Mouse (Mus musculus) monocyte, adult 5-6 weeks (primary cell): Measurements from ENCODE around the gene S100a10. TPM values are rescaled to one million over a fixed set of nuclear protein-coding genes. Genes with fewer than 3 reads are reported as not detected.

Source experiments
- ATAC-seq: fragments of 153-309, 156-312 bp; replicated peaks from 2 replicates; pipeline ENCODE4 v1.8.0; 2017; ENCODE audit warnings: mild to moderate bottlenecking; ENCODE audit not compliant: low TSS enrichment, insufficient number of reproducible peaks, severe bottlenecking, poor library complexity, low FRiP score
- total RNA-seq: library from RNA; stranded (forward); fragments of 200-1000, 200-491, 200-594 nt; gene quantifications from 3 replicates; pipeline ENCODE4 v1.2.3, GENCODE M21; 2017

S100a10 gene
- total RNA-seq, 1 experiment from 2014 or later = 873 TPM

DNA sequence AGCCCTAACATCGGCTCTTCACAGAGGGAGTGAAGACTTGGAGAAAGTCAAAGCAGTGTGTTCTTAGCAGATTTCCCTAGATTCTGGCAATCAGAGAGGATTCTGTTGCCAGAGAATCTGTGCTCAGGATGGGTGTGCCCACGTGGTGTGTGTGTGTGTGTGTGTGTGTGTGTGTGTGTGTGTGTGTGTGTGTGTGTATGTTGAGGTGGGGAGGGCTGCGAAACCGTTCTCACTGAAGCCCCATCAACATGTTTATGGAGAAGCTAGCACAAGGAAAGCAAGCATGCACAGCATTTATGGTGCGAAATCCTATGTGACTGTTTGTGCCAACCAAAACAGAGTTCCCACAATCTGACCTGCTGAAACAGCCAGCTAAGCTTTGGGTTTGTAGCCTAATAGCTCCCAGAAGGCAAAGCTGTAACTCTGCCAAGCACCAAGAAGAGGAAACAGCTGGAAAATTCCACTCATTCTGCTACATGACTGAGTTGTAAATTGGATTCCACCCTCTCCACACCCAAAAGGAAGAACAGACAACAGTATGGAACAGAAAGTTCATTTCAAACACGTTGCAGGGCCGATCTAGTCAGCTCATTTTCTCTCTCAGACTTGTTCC lies 13.7 kb downstream of the S100a10 start:
- no peak for ATAC-seq

DNA sequence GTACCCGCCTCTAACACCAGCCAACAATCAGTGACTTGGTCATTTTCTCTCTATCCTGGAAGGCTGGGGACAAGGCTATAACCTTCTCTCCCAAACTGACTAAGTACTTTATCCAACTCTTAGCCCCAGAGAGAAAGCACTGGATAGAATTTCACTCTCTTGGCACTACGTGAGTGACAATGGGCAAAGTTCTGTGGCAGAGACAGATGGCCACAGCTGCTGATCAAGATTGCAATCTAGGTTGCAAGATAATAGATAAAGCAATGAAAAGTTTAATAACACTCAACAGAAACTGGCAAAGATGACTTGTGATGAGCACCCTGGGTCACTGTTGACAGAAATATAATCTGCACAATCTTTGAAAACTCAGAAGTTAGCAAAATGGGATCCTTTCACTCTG lies 14.2 kb downstream of the S100a10 start:
- no peak for ATAC-seq

DNA sequence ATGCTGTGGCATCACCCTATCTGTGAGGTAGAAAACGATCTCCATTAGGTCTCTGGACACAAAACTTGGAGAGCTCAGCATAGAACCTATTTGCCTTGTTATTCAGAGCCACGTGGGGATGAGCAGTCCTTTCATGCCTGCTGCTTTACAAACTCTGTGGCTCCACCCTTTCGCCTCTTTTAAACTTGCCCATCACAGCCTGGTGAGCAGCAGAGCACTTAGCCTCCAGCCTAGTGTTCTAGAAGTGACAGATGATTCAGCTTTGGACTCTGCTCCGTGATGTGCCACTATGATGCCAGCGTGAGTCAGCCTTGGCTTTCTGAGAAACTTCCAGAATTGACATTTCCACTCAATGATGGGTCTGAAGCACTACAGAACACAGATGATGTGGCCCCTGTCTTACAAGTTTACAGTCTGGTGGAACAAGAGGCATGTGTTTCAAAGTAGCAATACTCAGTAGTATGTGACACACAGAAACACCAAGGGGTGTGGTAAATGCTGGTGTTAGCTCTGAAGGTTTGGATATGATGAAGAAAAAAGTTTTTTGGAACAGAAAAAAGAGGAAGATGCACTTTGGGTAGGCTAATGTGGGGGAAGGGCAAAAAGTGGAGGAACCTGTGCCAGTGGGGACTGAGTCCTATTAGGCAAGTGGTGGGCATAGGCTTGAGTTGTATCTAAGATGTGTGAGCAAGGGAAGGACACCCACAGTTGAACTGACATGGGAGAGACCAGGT lies 17.3 kb downstream of the S100a10 start:
- no peak for ATAC-seq

DNA sequence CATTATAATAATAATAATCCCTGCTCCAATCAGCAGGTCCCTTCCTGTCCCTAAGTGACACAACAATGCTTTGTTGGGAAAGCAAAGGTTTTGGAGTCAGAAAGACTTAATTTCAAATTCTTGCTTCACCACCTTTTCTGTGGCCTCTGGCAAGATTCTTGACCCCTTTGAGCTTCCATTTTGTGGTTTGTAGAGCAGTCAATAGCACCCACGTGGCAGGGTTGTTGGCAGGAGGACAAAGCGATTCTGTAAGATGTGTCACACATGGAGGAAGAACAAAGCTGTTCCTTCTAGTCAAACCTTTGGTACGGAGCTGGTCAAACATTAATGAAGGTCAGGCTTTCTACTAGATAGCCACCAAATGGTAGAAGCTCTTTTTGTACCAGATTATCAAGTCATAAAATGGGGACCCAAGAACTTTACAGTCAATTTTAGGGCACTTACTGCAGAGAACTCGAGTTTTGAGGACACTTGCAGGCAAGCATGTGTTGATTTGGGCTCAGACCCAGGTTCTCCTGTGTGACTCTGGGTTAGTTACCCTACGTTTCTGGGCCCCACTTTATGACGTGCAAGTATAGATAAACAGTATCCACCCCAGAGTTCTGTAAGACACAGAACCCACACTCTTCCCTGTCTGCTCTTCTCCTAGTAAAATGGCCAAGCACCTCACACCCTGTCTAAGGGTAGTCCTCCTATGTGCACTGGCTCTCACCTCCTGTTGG lies 24.6 kb downstream of the S100a10 start:
- ATAC-seq = no peak

DNA sequence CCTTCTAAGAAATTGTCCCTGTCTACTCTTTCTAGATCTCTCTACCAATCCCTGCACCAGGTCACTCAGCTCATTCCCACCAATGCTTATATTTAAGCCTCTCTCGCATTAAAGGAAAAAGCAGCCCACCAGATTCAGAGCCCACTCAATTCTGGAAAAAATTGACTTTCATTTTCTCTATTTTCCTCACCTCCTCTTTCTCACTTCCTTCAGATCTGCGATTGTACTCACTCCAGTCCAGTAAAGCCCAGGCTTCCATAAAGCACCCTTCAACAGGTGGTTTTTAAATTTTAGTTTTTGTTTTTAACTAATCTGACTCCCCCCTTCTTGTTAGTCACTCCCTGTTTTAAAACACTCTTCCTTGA lies 25.1 kb downstream of the S100a10 start:
- ATAC-seq = no peak

DNA sequence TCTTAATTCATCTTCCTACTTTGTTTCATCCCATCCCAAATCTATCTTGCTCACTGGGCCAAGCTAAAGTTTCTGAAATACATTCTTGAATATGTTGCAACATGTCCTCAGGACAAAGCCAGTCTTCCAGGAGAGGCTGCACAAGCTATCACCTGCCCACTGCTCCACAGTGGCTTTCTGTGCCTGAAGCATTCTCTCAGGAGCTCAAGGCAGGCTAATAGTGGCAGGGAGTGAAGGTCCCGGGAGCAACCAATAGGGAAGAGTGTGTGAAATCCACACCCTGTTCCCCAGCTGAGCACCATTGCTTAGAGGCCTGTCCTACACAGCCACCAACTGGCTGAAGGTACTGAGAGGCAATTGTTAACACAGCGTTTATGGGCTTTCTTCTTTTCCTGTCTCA lies 26.1 kb downstream of the S100a10 start:
- no peak for ATAC-seq

DNA sequence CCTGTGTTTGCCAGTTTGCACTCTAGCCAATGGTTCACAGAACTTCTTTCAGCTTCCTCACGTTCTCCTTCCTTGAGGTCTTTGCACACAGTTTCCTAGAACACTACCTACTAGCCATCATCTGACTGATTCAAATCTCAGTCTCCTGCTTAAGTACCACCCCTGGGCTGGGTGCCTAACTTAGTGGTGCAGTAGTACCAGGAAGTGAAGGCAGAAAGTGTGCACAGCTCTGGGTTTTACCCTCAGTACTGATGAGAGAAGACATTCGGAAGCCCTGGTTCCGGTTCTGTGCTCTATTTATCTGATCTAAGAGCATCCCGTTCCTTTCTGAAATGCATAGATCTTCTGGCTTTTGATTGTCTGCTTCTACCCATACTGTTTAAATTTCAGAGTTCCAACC lies 26.8 kb downstream of the S100a10 start:
- no peak for ATAC-seq

DNA sequence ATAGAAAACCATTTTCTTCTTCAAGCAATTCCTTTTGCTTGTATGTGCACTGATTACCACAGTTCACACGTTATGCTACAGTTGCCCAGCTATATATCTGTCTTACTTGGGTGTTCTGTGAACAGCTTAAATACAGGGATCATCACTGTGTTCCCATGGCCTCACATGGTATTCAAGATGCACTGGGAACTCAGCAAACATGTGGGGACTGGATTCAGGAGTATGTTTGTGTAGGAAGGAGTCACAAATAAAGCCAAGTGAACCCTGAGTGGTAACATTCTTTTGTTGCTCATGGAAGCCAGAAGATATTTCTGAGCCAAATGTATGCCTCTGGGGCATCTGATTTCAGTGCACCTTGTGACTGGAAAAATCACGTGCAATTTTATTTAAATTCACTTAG lies 28.2 kb downstream of the S100a10 start:
- ATAC-seq = no peak

DNA sequence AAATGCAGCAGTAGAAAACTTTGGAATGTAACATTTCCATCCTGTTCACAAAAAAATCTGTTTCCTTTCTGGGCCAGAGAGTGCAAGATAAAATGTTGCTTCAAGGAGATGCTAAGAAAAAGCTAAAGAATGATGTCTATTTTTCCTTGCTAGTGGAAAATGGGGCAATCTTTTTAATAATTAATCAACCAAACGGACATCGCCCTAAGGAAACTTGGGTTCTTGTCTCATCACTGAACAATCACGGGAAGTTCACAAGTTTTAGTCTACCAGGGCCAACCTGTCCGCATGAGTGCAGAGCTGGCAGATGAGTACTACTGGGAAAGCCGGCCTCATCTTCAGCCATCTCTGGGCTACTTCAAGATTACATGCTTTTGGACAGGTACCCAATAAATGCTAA lies 34.7 kb downstream of the S100a10 start:
- ATAC-seq = no peak

DNA sequence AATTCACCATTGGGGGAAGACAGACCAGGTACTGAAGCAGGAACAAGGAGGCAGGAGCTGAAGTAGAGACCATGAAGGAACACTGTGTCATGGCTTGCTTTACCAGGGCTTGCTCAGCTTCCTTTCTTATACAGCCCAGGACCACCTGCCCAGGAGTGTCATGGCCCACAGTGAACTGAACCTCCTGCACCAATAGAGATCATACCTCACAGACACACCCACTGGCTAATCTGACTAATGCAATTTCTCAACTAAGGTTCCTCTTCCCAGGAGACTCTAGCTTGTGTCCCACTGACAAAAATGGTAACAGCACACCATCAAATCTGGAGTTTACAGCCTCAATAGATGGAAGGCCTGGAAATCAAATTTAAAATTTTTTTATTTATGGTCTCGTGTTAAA lies 35.4 kb downstream of the S100a10 start:
- ATAC-seq = no peak; the same call in 1 of the 2 replicates

DNA sequence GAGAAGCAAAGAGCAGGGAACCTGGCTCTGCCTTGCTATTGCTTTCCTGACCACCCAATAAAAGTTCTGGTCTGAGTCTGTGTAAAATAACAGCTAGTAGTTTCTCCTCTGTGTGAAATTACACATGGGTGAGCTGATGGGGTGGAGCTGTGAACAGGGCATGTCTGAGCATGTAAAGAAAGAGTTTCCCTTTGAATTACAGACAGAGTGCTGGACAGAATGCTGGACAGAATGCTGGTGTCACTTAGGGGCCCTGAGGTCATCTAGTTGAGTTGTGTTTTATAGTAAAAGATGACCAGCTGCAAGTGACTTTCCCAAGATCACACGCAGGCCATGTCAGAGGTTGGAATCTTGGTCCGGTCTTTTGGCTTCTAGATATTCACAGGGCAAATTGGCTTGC lies 37.2 kb downstream of the S100a10 start:
- ATAC-seq = no peak

DNA sequence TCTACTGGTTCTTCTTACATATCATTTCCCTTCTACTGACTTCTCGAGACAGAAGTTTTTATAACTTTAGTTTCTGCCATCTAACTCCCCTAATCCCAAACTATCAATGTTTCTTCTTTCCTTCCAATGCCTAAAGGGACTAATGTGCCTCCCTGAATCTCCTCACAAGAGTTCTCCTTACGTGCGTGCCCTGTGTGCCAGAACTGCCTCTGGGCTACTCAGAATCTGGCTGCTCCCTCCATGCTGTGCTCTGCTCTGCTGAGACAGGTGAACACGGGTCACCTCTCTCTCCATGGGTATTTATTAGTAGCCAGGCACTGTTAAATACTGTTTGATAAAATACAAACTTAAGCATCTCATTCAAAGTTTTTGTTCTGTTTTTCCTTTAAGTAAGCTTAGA lies 38.1 kb downstream of the S100a10 start:
- no peak for ATAC-seq

DNA sequence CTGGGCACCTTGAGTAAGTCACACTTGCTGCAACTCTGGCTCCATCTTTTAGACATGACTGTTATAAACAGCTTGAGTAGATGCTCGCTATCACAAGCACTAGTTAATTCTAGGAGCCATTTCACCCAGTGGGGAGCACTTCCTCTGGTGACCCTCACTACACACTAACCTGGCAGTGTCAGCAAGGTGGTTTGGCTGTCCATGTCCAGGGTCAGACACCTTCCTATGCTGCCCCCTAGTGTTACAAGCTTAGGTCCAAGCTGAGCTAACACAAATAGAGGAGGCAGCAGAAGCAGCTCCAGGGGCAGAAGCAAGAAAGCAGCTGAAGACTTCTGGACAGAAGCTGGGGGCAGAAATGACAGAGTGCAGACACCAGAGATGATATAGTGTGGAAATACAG lies 38.6 kb downstream of the S100a10 start:
- ATAC-seq = peak; percentile 40; the same call in 1 of the 2 replicates

DNA sequence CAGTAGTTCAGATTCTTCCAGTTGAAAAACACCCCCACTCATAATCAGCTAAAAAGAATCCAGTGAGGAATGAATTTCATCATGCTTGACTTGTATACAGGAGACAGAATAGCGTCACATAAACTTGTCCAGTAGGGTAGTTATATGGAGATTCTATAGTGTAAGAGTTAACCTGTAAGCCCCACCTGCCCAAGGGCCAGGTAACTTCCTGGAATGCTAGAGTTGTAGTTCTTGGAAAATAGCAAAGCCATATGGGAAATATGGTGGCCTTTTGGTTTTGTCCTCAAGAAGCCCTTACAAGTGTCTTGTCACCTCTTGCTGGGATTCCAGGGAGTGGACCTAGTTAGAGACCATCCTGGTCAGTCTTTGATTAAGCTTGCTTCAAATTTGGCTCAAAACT lies 41.8 kb downstream of the S100a10 start:
- no peak for ATAC-seq

DNA sequence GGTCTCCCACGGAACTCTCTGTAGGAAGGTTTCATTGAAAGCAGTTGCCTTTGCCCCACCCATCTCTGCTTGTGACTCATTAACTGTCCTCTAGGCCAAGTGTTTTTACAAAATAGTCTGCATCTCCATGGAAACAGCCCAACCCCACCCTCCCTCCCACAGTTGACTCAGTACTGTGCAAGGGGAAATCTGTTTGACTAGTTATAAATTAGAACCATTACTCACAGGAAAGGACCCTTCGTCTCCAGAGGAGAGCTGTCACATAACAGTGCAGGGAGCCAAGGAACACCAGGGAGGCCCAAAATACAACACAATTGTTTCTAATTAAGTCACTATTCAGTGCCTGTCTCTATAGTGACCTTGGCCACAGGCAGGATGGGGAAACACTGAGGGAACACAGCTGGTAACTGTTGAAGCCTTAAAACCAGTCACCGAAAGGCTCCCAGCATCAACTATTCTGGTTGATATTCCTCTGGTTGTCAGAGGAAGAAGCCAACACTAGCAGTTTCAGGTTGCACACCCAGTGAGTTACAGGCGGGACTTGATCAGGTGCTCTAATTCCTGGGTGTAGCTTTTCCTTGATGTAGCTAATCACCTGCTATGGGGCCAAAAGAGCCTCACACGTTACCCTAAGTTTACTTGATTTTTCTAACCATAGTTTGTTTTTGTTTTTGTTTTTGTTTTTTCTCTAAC lies 42.5 kb downstream of the S100a10 start:
- ATAC-seq = peak; percentile 76

DNA sequence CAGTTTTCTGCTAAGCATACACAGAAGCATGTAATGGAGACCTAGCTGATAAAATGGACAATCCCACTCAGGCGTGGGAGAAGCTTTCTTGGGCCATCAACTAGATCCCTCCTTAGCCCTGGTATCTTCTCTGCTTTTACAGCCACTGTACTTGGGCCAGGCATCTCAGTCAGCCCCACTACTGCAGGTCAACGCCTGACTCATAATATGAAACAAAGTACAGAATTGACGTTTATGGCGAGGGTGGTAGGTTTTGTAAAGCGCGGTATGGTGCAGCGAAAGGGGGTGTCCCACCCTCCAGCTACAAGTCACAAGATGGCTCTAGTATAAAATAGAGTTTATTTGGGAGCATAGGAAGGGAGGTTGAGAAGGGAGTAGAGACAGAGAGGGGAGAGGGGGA lies 43.1 kb downstream of the S100a10 start:
- no peak for ATAC-seq

DNA sequence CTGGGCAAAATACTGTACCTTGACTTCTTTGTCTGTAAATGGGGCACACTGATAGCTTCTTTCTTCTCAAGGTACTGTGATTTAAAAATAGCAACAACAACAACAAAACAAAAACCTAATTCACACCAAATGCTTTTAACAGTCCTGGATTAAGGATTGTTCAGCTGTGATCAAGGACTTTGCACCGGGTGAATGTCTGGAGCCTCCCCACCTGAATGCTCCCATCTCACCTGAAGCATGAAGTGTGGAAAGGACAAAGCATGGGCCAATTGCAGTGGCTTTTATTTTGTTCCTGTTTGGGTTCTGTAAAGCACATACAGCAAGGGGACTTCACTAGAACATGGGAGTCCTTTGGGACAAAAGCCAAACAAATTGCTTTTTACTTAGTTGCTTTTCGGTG lies 45.3 kb downstream of the S100a10 start:
- no peak for ATAC-seq

DNA sequence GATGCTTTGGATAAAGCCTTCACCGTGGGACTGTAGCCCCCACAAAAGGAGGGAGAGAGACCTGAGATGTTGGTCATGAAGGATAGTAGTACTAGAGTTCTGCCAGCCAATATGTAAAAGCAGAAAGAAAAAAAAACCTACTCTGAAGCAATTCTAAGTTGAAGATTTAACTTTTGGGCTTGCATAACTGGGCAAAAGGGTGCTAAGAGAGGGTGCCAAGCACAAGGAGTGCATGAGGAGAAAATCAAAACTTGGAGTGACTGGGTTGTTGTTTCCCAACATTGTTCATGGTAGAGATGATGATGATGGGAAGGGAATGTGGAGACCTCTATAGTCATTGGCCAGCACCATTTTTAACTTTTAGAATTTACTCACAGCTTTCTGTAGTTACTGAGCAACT lies 47.0 kb downstream of the S100a10 start:
- ATAC-seq = no peak

DNA sequence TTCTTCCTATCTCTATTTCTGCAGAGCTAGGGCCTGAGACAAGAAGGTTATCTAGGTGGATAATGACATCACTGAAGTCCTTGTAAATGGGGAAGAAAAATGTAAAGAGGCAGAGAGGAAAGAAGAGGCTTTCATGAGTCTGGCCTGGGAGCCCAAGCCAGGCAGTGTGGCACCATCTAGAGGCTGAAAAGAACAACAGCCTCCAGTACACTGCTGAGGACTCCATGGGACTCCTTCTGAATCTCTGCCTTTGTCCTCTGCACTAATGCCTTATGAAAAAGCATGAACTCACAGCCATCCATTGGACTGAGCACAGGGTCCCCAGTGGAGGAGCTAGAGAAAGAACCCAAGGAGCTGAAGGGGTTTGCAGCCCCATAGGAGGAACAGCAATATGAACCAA lies 54.1 kb downstream of the S100a10 start:
- ATAC-seq = peak; percentile 60; the same call in 1 of the 2 replicates
